Mouse (Mus musculus) midbrain, embryonic 14.5 days (tissue): ENCODE results near the gene Coq5. TPM values are rescaled to one million over a fixed set of nuclear protein-coding genes. Genes with fewer than 3 reads are reported as not detected.

Experiments
- ATAC-seq: fragments of 200-750 bp; cut with Nextera tagmentation; 2 replicates; pipeline ENCODE4 v1.8.0; 2017; ENCODE audit warnings: moderate number of reproducible peaks, moderate library complexity; ENCODE audit not compliant: low FRiP score, low TSS enrichment
- DNase-seq: peaks from one replicate; pipeline ENCODE4 v3.0.0-alpha.2; 2015
- H3K27ac ChIP-seq: fragments of 300-500 bp; sonication (generic); replicated peaks from 2 replicates; pipeline ENCODE4 v1.5.1; 2014; ENCODE audit warnings: mild to moderate bottlenecking, low read depth, low read length, moderate library complexity
- H3K27me3 ChIP-seq: fragments of 300-500 bp; sonication (generic); 2 replicates; pipeline ENCODE4 v1.6.1; 2014; ENCODE audit warnings: low read length, control low read depth, mixed read lengths; ENCODE audit not compliant: control insufficient read depth, insufficient read depth
- H3K36me3 ChIP-seq: fragments of 300-500 bp; sonication (generic); 2 replicates; pipeline ENCODE4 v1.6.1; 2014; ENCODE audit warnings: low read length, control low read depth; ENCODE audit not compliant: control insufficient read depth, insufficient read depth
- H3K4me1 ChIP-seq: fragments of 300-500 bp; sonication (generic); 2 replicates; pipeline ENCODE4 v1.6.1; 2014; ENCODE audit warnings: mild to moderate bottlenecking, antibody characterized with exemption, low read length, control low read depth; ENCODE audit not compliant: control insufficient read depth, insufficient read depth
- H3K4me2 ChIP-seq: fragments of 300-500 bp; sonication (generic); 2 replicates; pipeline ENCODE4 v1.6.1; 2014; ENCODE audit warnings: mild to moderate bottlenecking, low read length, moderate library complexity
- H3K4me3 ChIP-seq: fragments of 300-500 bp; sonication (generic); replicated peaks from 2 replicates; pipeline ENCODE4 v1.5.1; 2014; ENCODE audit warnings: low read depth, low read length
- H3K9ac ChIP-seq: fragments of 300-500 bp; sonication (generic); replicated peaks from 2 replicates; pipeline ENCODE4 v1.6.1; 2014; ENCODE audit warnings: mild to moderate bottlenecking, low read length, moderate library complexity
- H3K9me3 ChIP-seq: fragments of 300-500 bp; sonication (generic); 2 replicates; pipeline ENCODE4 v1.6.1; 2016; ENCODE audit warnings: low read length, control low read depth, mixed read lengths; ENCODE audit not compliant: control insufficient read depth
- WGBS: fragments of 180-500 bp; shearing (Covaris S2); extraction: QIAGEN DNeasy Blood & Tissue Kit; methylation state at CpG from one replicate; pipeline ENCODE4 v1.1.7; 2014; 5-methylcytosine and 5-hydroxymethylcytosine counted together
- polyA plus RNA-seq: library from polyadenylated mRNA; unstranded; fragments of >200 nt; fragmentation: Nextera tagmentation; extraction: Ambion mirVana; gene quantifications from 2 replicates; pipeline ENCODE4 v1.2.1, GENCODE M21; 2014

Coq5 gene
- polyA plus RNA-seq, 1 experiment from 2014 or later = 49.6 TPM

- peaks cover 36% of the 10 kb centered on the region for H3K36me3 ChIP-seq
- peaks cover 10% of the 10 kb centered on the region for H3K27me3 ChIP-seq
- peak overlapping the region; percentile 80 for H3K4me3 ChIP-seq
- peak overlapping the region; percentile 75 for H3K9ac ChIP-seq
- H3K9me3 ChIP-seq = no peaks in the 10 kb centered on the region
- DNase-seq = peak; percentile 96
- peak overlapping the region; percentile 60; the same call in 1 of the 2 replicates for H3K27ac ChIP-seq
- peak overlapping the region; percentile 88 for H3K4me2 ChIP-seq
- peak; percentile 84 for ATAC-seq
- H3K4me1 ChIP-seq = peaks cover 8% of the 10 kb centered on the region
- WGBS = under 1% methylated on average over 88 of the region's 88 CpGs
Observed at GRCm38 (mm10) chr5:115237803-115238728, 41.4 kb upstream of the Coq5 start.

GRCm38 (mm10) chr5:115238729-115239195 lies 40.7 kb upstream of the Coq5 start:
- Histone ChIP-seq H3K9me3 (no peaks in the 10 kb centered on the region), H3K9ac (peak overlapping the region; percentile 75), H3K4me1 (peaks cover 8% of the 10 kb centered on the region), H3K36me3 (peaks cover 43% of the 10 kb centered on the region), H3K27me3 (peaks cover 10% of the 10 kb centered on the region), H3K4me2 (peak overlapping the region; percentile 88), H3K4me3 (peak overlapping the region; percentile 80), H3K27ac (no peak overlapping the region)
- DNase-seq (peak; percentile 45), ATAC-seq (no peak)
- WGBS = 6% methylated on average over 11 of the region's 11 CpGs

GRCm38 (mm10) chr5:115240191-115240590 lies 39.3 kb upstream of the Coq5 start:
- no peak overlapping the region for H3K27ac ChIP-seq
- H3K36me3 ChIP-seq = peaks cover 57% of the 10 kb centered on the region
- no peak overlapping the region for H3K9ac ChIP-seq
- peaks cover under 1% of the 10 kb centered on the region; the same call in 1 of the 2 replicates for H3K27me3 ChIP-seq
- H3K4me2 ChIP-seq = no peak overlapping the region
- H3K4me1 ChIP-seq = peaks cover 8% of the 10 kb centered on the region
- no peak for ATAC-seq
- no peak overlapping the region for H3K4me3 ChIP-seq
- 86% methylated on average over 11 of the region's 11 CpGs for WGBS
- no peaks in the 10 kb centered on the region for H3K9me3 ChIP-seq
- DNase-seq = no peak

GRCm38 (mm10) chr5:115255472-115255871 lies 24.0 kb upstream of the Coq5 start:
- DNase-seq = no peak
- Histone ChIP-seq H3K27ac (no peak overlapping the region), H3K9ac (no peak overlapping the region), H3K4me3 (no peak overlapping the region), H3K36me3 (peaks cover 69% of the 10 kb centered on the region), H3K4me2 (no peak overlapping the region), H3K9me3 (no peaks in the 10 kb centered on the region), H3K4me1 (no peaks in the 10 kb centered on the region), H3K27me3 (no peaks in the 10 kb centered on the region)
- WGBS = 85% methylated on average over 1 of the region's 1 CpGs
- ATAC-seq = no peak

GRCm38 (mm10) chr5:115256909-115257546 lies 22.4 kb upstream of the Coq5 start:
- Histone ChIP-seq H3K4me2 (no peak overlapping the region), H3K9ac (no peak overlapping the region), H3K4me3 (no peak overlapping the region), H3K36me3 (peaks cover 57% of the 10 kb centered on the region), H3K27ac (no peak overlapping the region), H3K4me1 (no peaks in the 10 kb centered on the region), H3K9me3 (no peaks in the 10 kb centered on the region), H3K27me3 (no peaks in the 10 kb centered on the region)
- ATAC-seq (no peak), DNase-seq (no peak)
- WGBS = 94% methylated on average over 10 of the region's 10 CpGs

GRCm38 (mm10) chr5:115260356-115260755 lies 19.1 kb upstream of the Coq5 start:
- no peaks in the 10 kb centered on the region for H3K27me3 ChIP-seq
- H3K9ac ChIP-seq = no peak overlapping the region
- H3K4me1 ChIP-seq = peaks cover 2% of the 10 kb centered on the region; the same call in 1 of the 2 replicates
- 94% methylated on average over 6 of the region's 6 CpGs for WGBS
- peaks cover 58% of the 10 kb centered on the region for H3K36me3 ChIP-seq
- DNase-seq (no peak), ATAC-seq (no peak)
- H3K4me3 ChIP-seq = no peak overlapping the region
- H3K27ac ChIP-seq = no peak overlapping the region
- no peak overlapping the region for H3K4me2 ChIP-seq
- H3K9me3 ChIP-seq = no peaks in the 10 kb centered on the region

GRCm38 (mm10) chr5:115261141-115261540 lies 18.3 kb upstream of the Coq5 start:
- Histone ChIP-seq H3K36me3 (peaks cover 53% of the 10 kb centered on the region), H3K27ac (no peak overlapping the region)
- 91% methylated on average over 8 of the region's 8 CpGs for WGBS

GRCm38 (mm10) chr5:115261880-115262279 lies 17.6 kb upstream of the Coq5 start:
- no peak overlapping the region for H3K4me2 ChIP-seq
- ATAC-seq (no peak), DNase-seq (no peak)
- peaks cover 2% of the 10 kb centered on the region; the same call in 1 of the 2 replicates for H3K4me1 ChIP-seq
- H3K9me3 ChIP-seq = no peaks in the 10 kb centered on the region
- H3K4me3 ChIP-seq = no peak overlapping the region
- no peak overlapping the region for H3K27ac ChIP-seq
- no peaks in the 10 kb centered on the region for H3K27me3 ChIP-seq
- 87% methylated on average over 1 of the region's 1 CpGs for WGBS
- no peak overlapping the region for H3K9ac ChIP-seq
- peaks cover 50% of the 10 kb centered on the region for H3K36me3 ChIP-seq

More at GRCm38 (mm10) chr5:115261141-115261540, 18.3 kb upstream of the Coq5 start:
- Histone ChIP-seq H3K4me3 (no peak overlapping the region), H3K4me1 (peaks cover 2% of the 10 kb centered on the region; the same call in 1 of the 2 replicates), H3K4me2 (no peak overlapping the region), H3K9me3 (no peaks in the 10 kb centered on the region), H3K9ac (no peak overlapping the region), H3K27me3 (no peaks in the 10 kb centered on the region)
- ATAC-seq = no peak
- DNase-seq = no peak
